ENCODE assay signal across 19 mouse cellular contexts in the genomic region with DNA sequence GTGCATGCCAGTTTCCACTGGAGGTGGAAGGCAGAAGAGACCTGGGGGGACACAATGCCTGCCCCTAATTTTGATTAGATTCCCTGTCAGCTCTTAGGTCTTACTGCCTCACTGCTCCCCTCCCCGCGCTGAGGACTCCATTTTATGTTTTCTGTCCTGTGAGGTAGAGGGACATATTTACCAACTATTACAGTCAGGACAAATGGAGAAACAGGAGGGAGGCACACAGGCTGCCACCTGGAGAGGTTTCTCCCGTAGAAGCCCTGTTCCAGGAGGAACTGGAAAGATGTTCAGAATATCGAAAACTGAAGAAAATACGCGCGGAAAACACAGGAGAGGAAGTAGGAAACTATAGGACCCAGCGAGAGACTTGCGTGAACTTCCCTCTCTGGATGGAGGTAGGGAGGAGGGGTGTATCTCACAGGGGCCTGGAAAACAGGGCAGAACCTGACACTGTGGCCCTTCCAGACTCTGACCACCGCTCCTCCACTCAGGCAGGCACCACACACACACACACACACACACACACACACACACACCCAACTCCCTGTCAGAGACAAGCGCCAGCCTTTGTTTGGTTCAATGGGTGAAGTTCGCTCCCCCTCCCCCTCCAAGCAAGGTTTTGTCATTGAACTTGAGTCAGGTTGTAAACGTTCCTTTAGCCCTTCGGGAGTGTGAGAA. TPM values are rescaled to one million over a fixed set of nuclear protein-coding genes. Genes with fewer than 3 reads are reported as not detected.
A peak's percentile ranks its signal among the peaks of the same experiment; 100 is the strongest.
DNase-seq lines count a peak whose midpoint lies in the region; ATAC-seq lines count a peak whose summit lies in the region.
"Had no signal": no experiment of that assay in that cellular context is flagged by ENCODE, and none has a peak within 500 bp of the region (broad histone marks: within the 10 kb centered on the region; RNA-seq: fewer than 3 reads in every experiment).

No protein-coding gene starts in this region.

- ATAC-seq in forebrain, embryonic 11.5 days (replicated peaks; ENCODE audit: low FRiP score) = no peak
- no peak for ATAC-seq in forebrain, embryonic 14.5 days
- no peak for ATAC-seq in midbrain, embryonic 11.5 days (ENCODE audit: low FRiP score)
- no peak for ATAC-seq in midbrain, embryonic 14.5 days (ENCODE audit: low FRiP score, low TSS enrichment)
- ATAC-seq: forebrain, embryonic 15.5 days had no signal

- H3K36me3 ChIP-seq in forebrain, embryonic 11.5 days (ENCODE audit: control insufficient read depth, insufficient read depth, low read length) = no peaks in the 10 kb centered on the region
- no peaks in the 10 kb centered on the region for H3K36me3 ChIP-seq in forebrain, embryonic 14.5 days (ENCODE audit: control insufficient read depth, insufficient read depth, low read length)
- no peaks in the 10 kb centered on the region for H3K36me3 ChIP-seq in midbrain, embryonic 11.5 days (ENCODE audit: control insufficient read depth, insufficient read depth, low read length)
- H3K36me3 ChIP-seq in midbrain, embryonic 14.5 days (ENCODE audit: control insufficient read depth, insufficient read depth, low read length) = no peaks in the 10 kb centered on the region
- H3K36me3 ChIP-seq: forebrain, embryonic 15.5 days; liver, embryonic 13.5 days had no signal

- H3K4me1 ChIP-seq in forebrain, embryonic 11.5 days (replicated peaks; ENCODE audit: control insufficient read depth, insufficient read depth, low read length) = no peaks in the 10 kb centered on the region
- H3K4me1 ChIP-seq in forebrain, embryonic 14.5 days (ENCODE audit: control insufficient read depth, insufficient read depth, low read length) = no peaks in the 10 kb centered on the region
- H3K4me1 ChIP-seq in midbrain, embryonic 11.5 days (ENCODE audit: control insufficient read depth, insufficient read depth, low read length) = no peaks in the 10 kb centered on the region
- no peaks in the 10 kb centered on the region for H3K4me1 ChIP-seq in midbrain, embryonic 14.5 days (ENCODE audit: control insufficient read depth, insufficient read depth, low read length)
- H3K4me1 ChIP-seq: forebrain, embryonic 15.5 days; liver, embryonic 13.5 days had no signal

- 1% methylated on average over 14 of the region's 14 CpGs for WGBS in forebrain, embryonic 11.5 days
- 4% methylated on average over 14 of the region's 14 CpGs for WGBS in forebrain, embryonic 14.5 days
- WGBS in midbrain, embryonic 11.5 days = 2% methylated on average over 14 of the region's 14 CpGs
- 2% methylated on average over 14 of the region's 14 CpGs for WGBS in midbrain, embryonic 14.5 days

- no peak overlapping the region for H3K4me2 ChIP-seq in forebrain, embryonic 11.5 days (ENCODE audit: low read depth, low read length, severe bottlenecking)
- no peak overlapping the region for H3K4me2 ChIP-seq in forebrain, embryonic 14.5 days (ENCODE audit: low read length)
- H3K4me2 ChIP-seq in midbrain, embryonic 11.5 days = no peak overlapping the region
- no peak overlapping the region for H3K4me2 ChIP-seq in midbrain, embryonic 14.5 days (ENCODE audit: low read length)
- H3K4me2 ChIP-seq: forebrain, embryonic 15.5 days; liver, embryonic 13.5 days had no signal

- H3K9me3 ChIP-seq in forebrain, embryonic 11.5 days (ENCODE audit: control insufficient read depth, low read length) = no peaks in the 10 kb centered on the region
- H3K9me3 ChIP-seq in forebrain, embryonic 14.5 days (replicated peaks; ENCODE audit: control insufficient read depth, low read length) = no peaks in the 10 kb centered on the region
- H3K9me3 ChIP-seq in midbrain, embryonic 11.5 days (ENCODE audit: control insufficient read depth, low read length) = no peaks in the 10 kb centered on the region
- H3K9me3 ChIP-seq in midbrain, embryonic 14.5 days (ENCODE audit: control insufficient read depth, low read length) = no peaks in the 10 kb centered on the region
- H3K9me3 ChIP-seq: forebrain, embryonic 15.5 days; liver, embryonic 13.5 days had no signal

- peak; percentile 59 for DNase-seq in forebrain, embryonic 11.5 days (ENCODE audit: low spot score)
- no peak for DNase-seq in forebrain, embryonic 14.5 days (ENCODE audit: low spot score)
- peak; percentile 94 for DNase-seq in midbrain, embryonic 11.5 days (ENCODE audit: low spot score, missing footprints)
- DNase-seq in midbrain, embryonic 14.5 days = no peak
- DNase-seq in induced T-regulatory cell, adult 2 months (ENCODE audit: low read depth) = peak; percentile 37
- DNase-seq in frontal cortex, postnatal 36 days (ENCODE audit: low spot score in 2 of 2) = no peak
- DNase-seq in thymus, postnatal 4 days = no peak
- DNase-seq: B cell, adult 2 months; cerebellum, adult 11-12 months; heart, adult 18-20 months; heart, postnatal 4 days; liver, embryonic 13.5 days; thymus, postnatal 36 days had no signal

- H3K27ac ChIP-seq in forebrain, embryonic 11.5 days (ENCODE audit: low read depth, low read length) = no peak overlapping the region
- H3K27ac ChIP-seq in forebrain, embryonic 14.5 days (ENCODE audit: low read depth, low read length) = no peak overlapping the region
- H3K27ac ChIP-seq in midbrain, embryonic 11.5 days (ENCODE audit: low read depth, low read length) = no peak overlapping the region
- H3K27ac ChIP-seq in midbrain, embryonic 14.5 days (replicated peaks; ENCODE audit: low read depth, low read length) = no peak overlapping the region
- H3K27ac ChIP-seq: forebrain, embryonic 15.5 days; layer of hippocampus, adult 2 months; liver, embryonic 13.5 days had no signal

- H3K27me3 ChIP-seq in forebrain, embryonic 11.5 days (ENCODE audit: control insufficient read depth, insufficient read depth, low read length) = peaks cover 99% of the 10 kb centered on the region
- peaks cover 97% of the 10 kb centered on the region for H3K27me3 ChIP-seq in forebrain, embryonic 14.5 days (replicated peaks; ENCODE audit: control insufficient read depth, insufficient read depth, low read length)
- peaks cover 99% of the 10 kb centered on the region for H3K27me3 ChIP-seq in midbrain, embryonic 11.5 days (ENCODE audit: control insufficient read depth, insufficient read depth, low read length)
- H3K27me3 ChIP-seq in midbrain, embryonic 14.5 days (ENCODE audit: control insufficient read depth, insufficient read depth, low read length) = peaks cover 99% of the 10 kb centered on the region

- no peak overlapping the region for H3K9ac ChIP-seq in forebrain, embryonic 11.5 days (ENCODE audit: low read length)
- no peak overlapping the region for H3K9ac ChIP-seq in forebrain, embryonic 14.5 days (ENCODE audit: low read length)
- no peak overlapping the region for H3K9ac ChIP-seq in midbrain, embryonic 11.5 days (ENCODE audit: low read length)
- no peak overlapping the region for H3K9ac ChIP-seq in midbrain, embryonic 14.5 days (replicated peaks; ENCODE audit: low read length)
- H3K9ac ChIP-seq: forebrain, embryonic 15.5 days; liver, embryonic 13.5 days had no signal

- H3K4me3 ChIP-seq in forebrain, embryonic 11.5 days (ENCODE audit: low read depth, low read length) = no peak overlapping the region
- H3K4me3 ChIP-seq in forebrain, embryonic 14.5 days (ENCODE audit: low read depth, low read length) = no peak overlapping the region
- no peak overlapping the region for H3K4me3 ChIP-seq in midbrain, embryonic 11.5 days (ENCODE audit: low read depth, low read length)
- H3K4me3 ChIP-seq in midbrain, embryonic 14.5 days (replicated peaks; ENCODE audit: low read depth, low read length) = no peak overlapping the region
- H3K4me3 ChIP-seq: forebrain, embryonic 15.5 days; layer of hippocampus, adult 2 months; liver, embryonic 13.5 days had no signal

RNA-seq across cellular contexts. Expression of a gene that starts 8.4 kb away (rescaled TPM):
- polyA plus RNA-seq in forebrain, embryonic 11.5 days (2014; fragmentation: Nextera tagmentation; extraction: Ambion mirVana) = not detected in 2 replicates
- polyA plus RNA-seq in forebrain, embryonic 14.5 days (2014; fragmentation: Nextera tagmentation; extraction: Ambion mirVana) = not detected in 2 replicates
- polyA plus RNA-seq in midbrain, embryonic 11.5 days (2014; fragmentation: Nextera tagmentation; extraction: Ambion mirVana) = not detected in 2 replicates
- polyA plus RNA-seq in midbrain, embryonic 14.5 days (2014; fragmentation: Nextera tagmentation; extraction: Ambion mirVana) = not detected in 2 replicates
- polyA plus RNA-seq: brain, embryonic 14.5 days; forebrain, embryonic 15.5 days; heart, embryonic 14.5 days; kidney, embryonic 16.5 days; limb, embryonic 11.5 days; liver, embryonic 13.5 days had no signal

Comparison
In these comparisons a context has a peak if more than half of its experiments do, and no peak if none do; other contexts are left out.
1. DNase-seq: peak in forebrain, embryonic 11.5 days (single experiment), midbrain, embryonic 11.5 days (single experiment) and induced T-regulatory cell, adult 2 months (single experiment); none in forebrain, embryonic 14.5 days (single experiment), midbrain, embryonic 14.5 days (single experiment), frontal cortex, postnatal 36 days (0 of 2) and thymus, postnatal 4 days (single experiment).